Mouse (Mus musculus): ENCODE measurements around the gene Morn2. TPM values are rescaled to one million over a fixed set of nuclear protein-coding genes. Genes with fewer than 3 reads are reported as not detected.
A peak's percentile ranks its signal among the peaks of the same experiment; 100 is the strongest.

Gene Morn2
- polyA plus RNA-seq (2015; fragmentation: Nextera tagmentation; extraction: Ambion mirVana), result 38.8 and 41.6 TPM in 2 replicates

DNA sequence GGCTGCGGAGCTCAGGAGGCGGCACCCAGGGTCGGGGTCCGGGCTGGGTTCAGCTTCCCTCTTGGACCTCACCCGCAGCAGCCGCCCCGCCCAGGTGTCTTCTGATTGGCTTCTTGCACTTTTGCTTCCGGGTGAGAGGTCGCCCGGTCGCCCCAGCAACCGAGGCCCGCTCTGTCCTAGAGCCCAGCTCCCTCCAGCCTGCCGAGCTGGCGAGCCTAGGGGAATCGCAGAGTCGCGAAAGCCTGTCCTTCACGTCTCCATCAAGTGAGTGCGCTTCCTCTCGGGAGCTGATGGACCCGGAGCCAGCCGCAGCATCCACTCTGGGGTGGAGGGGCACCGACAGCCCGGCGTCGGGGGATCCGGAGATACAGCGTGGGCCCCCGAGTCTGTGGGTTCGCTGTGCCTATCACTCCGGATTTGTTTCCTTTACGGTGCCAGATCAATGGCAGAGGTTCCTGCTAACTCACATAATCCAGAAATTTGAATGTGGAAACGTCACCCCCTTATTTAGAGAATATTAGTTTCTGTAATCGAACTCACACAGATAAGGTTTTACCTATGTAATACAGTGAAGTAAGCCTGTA is at the start of gene Morn2, which contains the start of gene Dhx57:
Gene Morn2 (plus strand): TSS at position 130 of the 584 bp plus-strand sequence.
Gene Dhx57 (minus strand): TSS at position 403 of the 584 bp plus-strand sequence.
- Histone ChIP-seq H3K4me2 (ENCODE audit: low read length) (peak within 1 kb of the TSS; percentile 86), H3K27me3 (ENCODE audit: insufficient read depth, low read length) (no peaks in the 10 kb centered on the region), H3K27ac (peak within 1 kb of the TSS; percentile 79), H3K4me1 (replicated peaks; ENCODE audit: insufficient read depth, low read length) (peaks cover 4% of the 10 kb centered on the region; the same call in 1 of the 2 replicates), H3K36me3 (ENCODE audit: insufficient read depth, low read length) (no peaks in the 10 kb centered on the region), H3K4me3 (replicated peaks; ENCODE audit: low read depth, low read length) (peak within 1 kb of the TSS; percentile 91), H3K9ac (ENCODE audit: low read depth, low read length) (peak within 1 kb of the TSS; percentile 87), H3K9me3 (replicated peaks; ENCODE audit: low read length) (no peaks in the 10 kb centered on the region)
- TF ChIP-seq CTCF (IDR thresholded peaks at IDR 0.05; ENCODE audit: low read depth), result no peak
- DNase-seq (ENCODE audit: low spot score) (peak; percentile 97), ATAC-seq (replicated peaks; ENCODE audit: low FRiP score, low read depth) (peak; percentile 100)
- under 1% methylated on average over 35 of the region's 35 CpGs for WGBS

DNA sequence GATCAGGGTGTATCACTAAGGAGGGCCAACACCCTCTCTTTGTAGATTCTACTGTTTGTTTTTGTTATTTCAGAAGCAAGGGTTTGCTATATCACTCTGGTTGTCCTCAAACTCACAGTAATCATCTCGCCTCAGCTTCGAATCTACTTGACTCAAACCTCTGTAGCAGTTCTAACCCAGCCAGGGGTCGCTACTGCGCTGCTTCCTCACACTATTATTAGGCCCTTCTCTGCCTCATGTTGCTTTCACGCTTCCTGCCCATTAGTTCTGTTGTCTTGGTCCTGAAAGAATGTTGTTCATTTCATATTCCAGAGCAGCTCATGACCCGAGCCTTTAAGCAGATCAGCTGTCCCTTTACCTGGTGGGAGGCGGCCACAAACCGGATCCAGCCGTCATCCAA is 48.4 kb upstream of the Morn2 start:
- H3K27ac ChIP-seq, result no peak overlapping the region
- no peak overlapping the region for H3K9ac ChIP-seq (ENCODE audit: low read depth, low read length)
- no peak for DNase-seq (ENCODE audit: low spot score)
- no peaks in the 10 kb centered on the region for H3K27me3 ChIP-seq (ENCODE audit: insufficient read depth, low read length)
- no peak for ATAC-seq (replicated peaks; ENCODE audit: low FRiP score, low read depth)
- no peaks in the 10 kb centered on the region for H3K4me1 ChIP-seq (replicated peaks; ENCODE audit: insufficient read depth, low read length)
- peaks cover 63% of the 10 kb centered on the region for H3K36me3 ChIP-seq (ENCODE audit: insufficient read depth, low read length)
- no peak for TF ChIP-seq CTCF (IDR thresholded peaks at IDR 0.05; ENCODE audit: low read depth)
- whole genome bisulfite sequencing, result 87% methylated on average over 9 of the region's 9 CpGs
- H3K4me2 ChIP-seq (ENCODE audit: low read length), result no peak overlapping the region
- H3K9me3 ChIP-seq (replicated peaks; ENCODE audit: low read length), result no peaks in the 10 kb centered on the region
- no peak overlapping the region for H3K4me3 ChIP-seq (replicated peaks; ENCODE audit: low read depth, low read length)

GRCm38 (mm10) chr17:80243116-80243515 is 46.9 kb upstream of the Morn2 start:
- Histone ChIP-seq H3K9me3 (replicated peaks; ENCODE audit: low read length) (no peaks in the 10 kb centered on the region), H3K9ac (ENCODE audit: low read depth, low read length) (no peak overlapping the region), H3K4me1 (replicated peaks; ENCODE audit: insufficient read depth, low read length) (no peaks in the 10 kb centered on the region), H3K4me3 (replicated peaks; ENCODE audit: low read depth, low read length) (no peak overlapping the region), H3K27me3 (ENCODE audit: insufficient read depth, low read length) (no peaks in the 10 kb centered on the region), H3K4me2 (ENCODE audit: low read length) (no peak overlapping the region), H3K36me3 (ENCODE audit: insufficient read depth, low read length) (peaks cover 75% of the 10 kb centered on the region), H3K27ac (no peak overlapping the region)
- DNase-seq (ENCODE audit: low spot score) (no peak), ATAC-seq (replicated peaks; ENCODE audit: low FRiP score, low read depth) (no peak)
- 57% methylated on average over 13 of the region's 13 CpGs for WGBS
- TF ChIP-seq CTCF (IDR thresholded peaks at IDR 0.05; ENCODE audit: low read depth), result no peak

DNA sequence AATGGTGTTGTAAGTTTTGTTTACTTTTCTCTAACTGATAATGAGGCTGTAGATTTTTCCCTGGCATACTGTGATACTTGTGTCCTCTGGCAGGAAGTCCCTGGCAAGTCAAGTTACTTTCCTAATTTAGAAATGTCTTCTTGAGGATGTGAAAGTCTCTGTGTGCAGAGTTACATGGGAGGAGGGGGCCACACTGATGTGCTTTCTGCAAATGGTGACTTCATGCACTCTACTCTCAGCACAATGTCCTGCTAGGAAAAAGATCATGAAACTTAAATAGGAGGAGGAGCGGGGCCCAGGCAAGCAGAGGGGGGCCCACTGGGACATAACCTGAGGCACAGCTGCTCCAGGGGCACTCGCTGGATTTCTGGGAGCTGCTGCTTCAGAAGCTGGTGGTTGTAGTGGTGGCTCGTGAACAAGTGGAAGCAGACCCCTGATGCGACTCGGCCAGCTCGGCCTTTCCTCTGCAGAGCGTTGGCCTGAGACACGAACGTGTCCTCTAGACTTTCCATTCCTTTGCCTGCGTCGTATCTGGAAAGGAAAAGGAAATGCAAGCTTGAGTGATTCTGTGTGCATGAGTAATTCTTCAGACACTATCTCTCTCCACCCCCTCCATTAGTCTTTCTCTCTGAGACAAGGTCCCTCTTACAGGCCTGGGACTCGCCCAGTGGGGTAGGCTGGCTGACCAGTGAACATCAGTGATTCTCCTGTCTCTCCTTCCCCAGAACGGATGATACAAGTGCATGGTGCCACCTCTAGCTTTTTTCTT is 37.1 kb upstream of the Morn2 start:
- TF ChIP-seq CTCF (IDR thresholded peaks at IDR 0.05; ENCODE audit: low read depth), result no peak
- ATAC-seq (replicated peaks; ENCODE audit: low FRiP score, low read depth) (0 out of 2 replicates have a peak, but pooled peaks have one; percentile 40), DNase-seq (ENCODE audit: low spot score) (peak; percentile 58)
- H3K4me3 ChIP-seq (replicated peaks; ENCODE audit: low read depth, low read length), result no peak overlapping the region
- H3K36me3 ChIP-seq (ENCODE audit: insufficient read depth, low read length), result peaks cover 71% of the 10 kb centered on the region
- H3K4me2 ChIP-seq (ENCODE audit: low read length), result no peak overlapping the region
- H3K9ac ChIP-seq (ENCODE audit: low read depth, low read length), result no peak overlapping the region
- H3K27me3 ChIP-seq (ENCODE audit: insufficient read depth, low read length), result no peaks in the 10 kb centered on the region
- H3K9me3 ChIP-seq (replicated peaks; ENCODE audit: low read length), result no peaks in the 10 kb centered on the region
- H3K4me1 ChIP-seq (replicated peaks; ENCODE audit: insufficient read depth, low read length), result no peaks in the 10 kb centered on the region
- 51% methylated on average over 13 of the region's 13 CpGs for WGBS
- H3K27ac ChIP-seq, result no peak overlapping the region

GRCm38 (mm10) chr17:80254421-80254820 is 35.6 kb upstream of the Morn2 start:
- TF ChIP-seq CTCF (IDR thresholded peaks at IDR 0.05; ENCODE audit: low read depth), result no peak
- no peaks in the 10 kb centered on the region for H3K9me3 ChIP-seq (replicated peaks; ENCODE audit: low read length)
- DNase-seq (ENCODE audit: low spot score), result no peak
- H3K27me3 ChIP-seq (ENCODE audit: insufficient read depth, low read length), result no peaks in the 10 kb centered on the region
- H3K27ac ChIP-seq, result no peak overlapping the region
- ATAC-seq (replicated peaks; ENCODE audit: low FRiP score, low read depth), result no peak
- peaks cover 71% of the 10 kb centered on the region for H3K36me3 ChIP-seq (ENCODE audit: insufficient read depth, low read length)
- no peak overlapping the region for H3K9ac ChIP-seq (ENCODE audit: low read depth, low read length)
- no peak overlapping the region for H3K4me2 ChIP-seq (ENCODE audit: low read length)
- 96% methylated on average over 5 of the region's 5 CpGs for WGBS
- no peaks in the 10 kb centered on the region for H3K4me1 ChIP-seq (replicated peaks; ENCODE audit: insufficient read depth, low read length)
- H3K4me3 ChIP-seq (replicated peaks; ENCODE audit: low read depth, low read length), result no peak overlapping the region

- no peak overlapping the region for H3K27ac ChIP-seq
- ATAC-seq (replicated peaks; ENCODE audit: low FRiP score, low read depth) (no peak), DNase-seq (ENCODE audit: low spot score) (peak; percentile 7)
- no peak for TF ChIP-seq CTCF (IDR thresholded peaks at IDR 0.05; ENCODE audit: low read depth)
- H3K9me3 ChIP-seq (replicated peaks; ENCODE audit: low read length), result no peaks in the 10 kb centered on the region
- H3K36me3 ChIP-seq (ENCODE audit: insufficient read depth, low read length), result peaks cover 71% of the 10 kb centered on the region
- 66% methylated on average over 13 of the region's 13 CpGs for WGBS
- no peak overlapping the region for H3K4me3 ChIP-seq (replicated peaks; ENCODE audit: low read depth, low read length)
- H3K4me2 ChIP-seq (ENCODE audit: low read length), result no peak overlapping the region
- no peaks in the 10 kb centered on the region for H3K27me3 ChIP-seq (ENCODE audit: insufficient read depth, low read length)
- H3K4me1 ChIP-seq (replicated peaks; ENCODE audit: insufficient read depth, low read length), result no peaks in the 10 kb centered on the region
- H3K9ac ChIP-seq (ENCODE audit: low read depth, low read length), result no peak overlapping the region
These were observed 34.8 kb upstream of the Morn2 start for GRCm38 (mm10) chr17:80255208-80255607.
